Mouse (Mus musculus) bone marrow, adult 2 months (tissue): ENCODE measurements around the gene Prkcg. TPM values are rescaled to one million over a fixed set of nuclear protein-coding genes. Genes with fewer than 3 reads are reported as not detected.

ENCODE experiments used
- H3K27ac ChIP-seq: fragments of 200-500 bp; 2 replicates; pipeline ENCODE4 v1.5.1; 2012; ENCODE audit warnings: low read depth, mild to moderate bottlenecking, control low read depth, inconsistent platforms, low read length; ENCODE audit not compliant: control insufficient read depth, poor library complexity, insufficient read depth
- H3K4me1 ChIP-seq: fragments of 200-500 bp; 2 replicates; pipeline ENCODE4 v1.6.1; 2011; ENCODE audit warnings: low read length; ENCODE audit not compliant: control insufficient read depth, insufficient read depth
- H3K4me3 ChIP-seq: fragments of 200-500 bp; replicated peaks from 2 replicates; pipeline ENCODE3; 2011; ENCODE audit warnings: mild to moderate bottlenecking, low read depth, low read length, control low read depth; ENCODE audit not compliant: control insufficient read depth
- CTCF ChIP-seq: fragments of 200-500 bp; IDR thresholded peaks from 2 replicates; pipeline ENCODE4 v1.5.1; 2011; ENCODE audit warnings: low read length, control low read depth; ENCODE audit not compliant: control insufficient read depth, insufficient read depth
- POLR2A ChIP-seq: fragments of 200-500 bp; IDR thresholded peaks from 2 replicates; pipeline ENCODE4 v1.6.1; 2011; ENCODE audit warnings: low read depth, mild to moderate bottlenecking, control low read depth, low read length, borderline replicate concordance; ENCODE audit not compliant: control insufficient read depth
- whole genome bisulfite sequencing: fragments of 180-500 bp; shearing (Covaris S2); methylation state at CpG from one replicate; pipeline ENCODE4 v1.1.7; 2018; 5-methylcytosine and 5-hydroxymethylcytosine counted together
- polyA plus RNA-seq: library from polyadenylated mRNA; stranded (reverse); fragments of >200 nt; gene quantifications from 2 replicates; pipeline ENCODE4 v1.2.4, GENCODE M21; 2011; ENCODE audit warnings: low replicate concordance; ENCODE audit not compliant: missing spikeins, insufficient read depth, insufficient read length

Prkcg gene
- polyA plus RNA-seq, 1 experiment: 3.2 TPM

DNA sequence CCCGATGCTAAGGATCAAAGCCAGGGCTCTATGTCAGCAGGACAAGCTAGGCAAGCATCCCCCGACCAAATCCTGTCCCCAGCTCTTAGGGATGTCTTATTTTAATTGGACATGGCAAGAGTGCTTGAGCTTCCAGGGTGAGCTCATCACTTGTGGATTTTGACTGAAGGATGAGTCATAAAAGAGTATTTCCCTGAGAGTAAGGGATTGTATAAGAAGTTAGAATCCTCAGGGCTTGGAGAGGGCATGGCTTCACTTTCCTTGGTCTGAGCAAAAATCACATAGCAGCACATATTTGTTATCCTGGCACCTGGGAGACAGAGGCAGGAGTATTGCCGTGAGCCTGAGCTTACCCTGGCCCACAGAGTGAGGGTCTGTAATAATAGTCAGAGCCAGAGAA is 31.9 kb downstream of the Prkcg start:
- H3K4me3 ChIP-seq: no peak overlapping the region
- WGBS: 67% methylated on average over 3 of the region's 3 CpGs
- no peaks in the 10 kb centered on the region for H3K4me1 ChIP-seq
- no peak overlapping the region for H3K27ac ChIP-seq
- TF ChIP-seq CTCF (no peak), POLR2A (no peak)

GRCm38 (mm10) chr7:3323826-3324225 is 34.8 kb downstream of the Prkcg start:
- no peaks in the 10 kb centered on the region for H3K4me1 ChIP-seq
- no peak overlapping the region for H3K4me3 ChIP-seq
- no peak overlapping the region for H3K27ac ChIP-seq
- WGBS: 86% methylated on average over 1 of the region's 1 CpGs
- TF ChIP-seq CTCF (no peak), POLR2A (no peak)

GRCm38 (mm10) chr7:3327961-3328360 is 39.0 kb downstream of the Prkcg start:
- 68% methylated on average over 4 of the region's 4 CpGs for WGBS
- TF ChIP-seq CTCF (no peak), POLR2A (no peak)

DNA sequence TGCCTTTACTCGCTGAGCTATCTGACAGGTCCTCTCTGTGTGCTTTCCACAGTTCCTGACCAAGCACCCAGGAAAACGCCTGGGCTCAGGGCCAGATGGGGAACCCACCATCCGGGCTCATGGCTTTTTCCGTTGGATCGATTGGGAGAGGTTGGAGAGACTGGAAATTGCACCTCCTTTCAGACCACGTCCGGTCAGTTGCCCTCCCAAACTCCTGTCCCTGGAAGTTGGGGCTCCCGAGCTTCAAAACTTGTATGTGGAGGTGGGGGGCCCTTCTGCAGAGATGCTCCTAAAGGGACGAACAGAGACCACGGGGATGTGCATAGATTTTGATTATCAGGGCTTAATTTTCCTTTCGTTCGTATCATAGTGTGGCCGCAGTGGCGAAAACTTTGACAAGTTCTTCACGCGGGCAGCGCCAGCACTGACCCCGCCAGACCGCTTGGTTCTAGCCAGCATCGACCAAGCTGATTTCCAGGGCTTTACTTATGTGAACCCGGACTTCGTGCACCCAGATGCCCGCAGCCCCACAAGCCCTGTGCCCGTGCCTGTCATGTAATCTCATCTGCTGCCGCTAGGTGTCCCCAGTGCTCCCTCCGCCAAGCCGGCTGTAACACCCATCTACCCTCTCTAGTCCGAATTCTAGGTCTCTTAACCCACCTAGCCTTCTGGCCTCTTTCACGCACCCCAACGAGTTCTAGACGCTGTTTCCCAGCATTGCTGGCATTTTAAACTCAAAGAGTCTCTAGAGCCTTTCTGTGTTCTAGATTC is 41.0 kb downstream of the Prkcg start:
- TF ChIP-seq CTCF: peak; percentile 95
- TF ChIP-seq POLR2A: 0 out of 2 replicates have a peak, but pooled peaks have one; percentile 23
- H3K4me3 ChIP-seq: no peak overlapping the region
- WGBS: 20% methylated on average over 31 of the region's 31 CpGs
- no peak overlapping the region for H3K27ac ChIP-seq
- H3K4me1 ChIP-seq: no peaks in the 10 kb centered on the region

More at GRCm38 (mm10) chr7:3327961-3328360, 39.0 kb downstream of the Prkcg start:
- H3K4me1 ChIP-seq: no peaks in the 10 kb centered on the region
- H3K4me3 ChIP-seq: no peak overlapping the region
- H3K27ac ChIP-seq: no peak overlapping the region

DNA sequence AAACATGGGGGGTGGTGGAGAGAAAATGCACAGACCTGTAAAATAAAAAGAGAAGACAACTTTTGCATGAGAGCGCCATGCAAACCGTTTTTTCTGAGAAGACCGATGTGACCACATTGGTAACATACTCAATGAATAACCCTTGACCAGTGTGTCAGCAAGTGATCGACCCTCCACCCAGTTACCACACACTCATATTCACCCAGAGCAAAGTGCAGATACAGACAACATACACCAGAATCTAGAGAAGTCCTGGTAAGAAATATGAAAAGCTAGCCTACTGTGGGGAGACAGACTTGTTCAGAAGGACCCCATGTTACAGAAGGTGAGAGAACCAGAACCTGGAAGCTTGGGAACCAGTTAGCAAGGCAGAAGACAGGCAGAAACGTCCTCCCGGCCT is 42.2 kb downstream of the Prkcg start:
- 40% methylated on average over 6 of the region's 6 CpGs for WGBS
- Histone ChIP-seq H3K27ac (no peak overlapping the region), H3K4me3 (no peak overlapping the region), H3K4me1 (no peaks in the 10 kb centered on the region)
- TF ChIP-seq CTCF (no peak), POLR2A (no peak)

DNA sequence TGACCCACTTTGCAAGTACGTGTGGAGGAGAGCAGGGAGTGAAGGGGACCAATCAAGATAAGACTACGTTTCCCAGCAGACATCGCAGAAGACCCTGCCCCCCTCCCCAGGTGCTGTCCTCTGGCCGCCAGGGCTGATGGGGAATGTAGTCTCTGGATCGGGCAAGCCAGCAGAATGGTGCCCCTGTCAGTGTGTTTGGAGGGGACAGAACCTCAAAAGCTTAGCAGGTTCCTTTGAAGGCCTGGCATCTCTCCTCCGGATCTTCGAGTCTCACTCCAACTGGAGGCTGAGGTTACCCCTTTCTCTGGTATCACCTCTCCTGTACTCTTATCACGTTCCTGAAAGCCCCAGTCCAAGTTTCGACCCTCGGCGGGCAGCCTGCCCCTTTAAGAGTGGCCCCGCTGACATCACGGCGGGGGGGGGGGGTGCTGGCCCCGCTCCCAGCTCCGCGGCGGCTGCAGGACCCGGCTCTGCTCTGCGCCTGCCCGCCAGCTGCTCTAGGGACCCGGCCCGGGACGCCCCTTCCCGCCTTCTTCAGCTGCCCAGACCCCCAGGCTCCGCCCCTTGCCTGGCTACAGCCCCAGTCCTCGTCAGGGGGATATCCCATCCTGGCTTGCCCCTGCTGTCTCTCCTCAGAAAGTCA is 42.7 kb downstream of the Prkcg start:
- no peak for TF ChIP-seq CTCF
- no peak for TF ChIP-seq POLR2A
- H3K4me3 ChIP-seq: no peak overlapping the region
- WGBS: 3% methylated on average over 27 of the region's 27 CpGs
- no peaks in the 10 kb centered on the region for H3K4me1 ChIP-seq
- H3K27ac ChIP-seq: no peak overlapping the region

DNA sequence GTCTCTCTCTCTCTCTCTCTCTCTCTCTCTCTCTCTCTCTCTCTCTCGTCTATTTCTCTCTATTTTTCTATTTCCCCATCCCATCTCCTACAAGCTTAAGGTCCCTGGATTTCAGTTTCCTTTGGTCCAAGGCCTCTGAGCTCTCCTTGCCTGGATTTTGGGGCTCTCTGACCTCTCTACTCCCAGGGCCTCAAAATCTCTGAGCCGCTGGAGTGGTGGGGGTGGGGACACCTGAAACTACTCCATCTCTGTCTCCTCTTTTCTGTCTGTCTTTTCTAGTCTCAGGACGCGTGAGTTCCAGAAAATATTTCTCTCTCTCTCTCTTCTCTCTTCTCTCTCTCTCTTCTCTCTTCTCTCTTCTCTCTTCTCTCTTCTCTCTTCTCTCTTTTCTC is 43.2 kb downstream of the Prkcg start:
- no peaks in the 10 kb centered on the region for H3K4me1 ChIP-seq
- H3K4me3 ChIP-seq: no peak overlapping the region
- 2% methylated on average over 4 of the region's 4 CpGs for WGBS
- no peak for TF ChIP-seq POLR2A
- no peak for TF ChIP-seq CTCF
- no peak overlapping the region for H3K27ac ChIP-seq

DNA sequence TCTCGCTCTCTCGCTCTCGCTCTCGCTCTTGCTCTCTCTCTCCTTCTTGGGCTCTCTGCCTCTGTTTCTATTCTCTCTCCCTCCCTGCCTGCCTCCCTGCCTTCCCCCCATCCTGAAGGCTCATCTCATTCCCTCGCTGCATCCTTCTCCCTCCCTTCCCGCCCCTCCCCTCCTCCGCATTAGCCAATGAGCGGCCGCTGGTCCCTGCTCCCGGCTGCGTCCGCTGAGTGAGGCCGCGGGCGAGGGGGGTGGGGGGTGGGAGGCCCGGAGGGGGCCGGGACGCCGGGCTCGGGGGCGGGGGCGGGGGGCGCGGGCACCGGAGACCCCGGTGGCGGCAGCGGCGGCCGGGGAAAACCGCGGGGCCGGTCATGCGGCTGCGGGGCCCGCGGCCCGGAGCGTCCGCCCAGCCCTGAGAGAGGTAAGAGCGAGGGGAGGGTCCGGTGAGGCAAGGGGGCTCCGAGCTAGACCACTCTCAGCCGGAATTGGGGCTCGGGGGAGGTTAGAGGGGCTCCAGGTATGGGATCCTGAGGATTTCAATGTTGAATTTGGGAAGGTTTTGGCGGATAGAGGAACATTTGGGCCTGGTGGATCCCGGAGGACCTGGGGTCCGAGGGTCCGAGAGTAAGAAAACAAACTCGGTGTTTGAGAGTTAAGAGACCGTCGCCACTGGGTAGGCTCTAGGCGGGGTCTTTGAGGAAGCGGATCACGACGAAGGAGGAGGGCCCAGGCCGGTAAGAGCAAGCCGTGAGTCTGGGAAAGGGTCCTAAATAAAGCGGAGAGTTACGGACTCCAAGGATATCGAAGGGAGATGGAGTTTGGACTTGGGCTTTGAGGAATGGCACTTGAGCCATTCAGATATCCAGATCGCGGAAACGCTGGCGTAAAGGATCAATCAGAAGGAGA is 43.9 kb downstream of the Prkcg start, which contains the start of gene Cacng7:
Gene Cacng7, plus strand, starts transcription at position 337 of the 903 bp plus-strand sequence.
- no peak within 1 kb of the TSS for H3K27ac ChIP-seq
- H3K4me3 ChIP-seq: no peak within 1 kb of the TSS
- WGBS: 6% methylated on average over 65 of the region's 65 CpGs
- no peaks in the 10 kb centered on the region for H3K4me1 ChIP-seq
- TF ChIP-seq CTCF (no peak), POLR2A (no peak)
